Mouse (Mus musculus) mature B cell (primary cell): ENCODE data around the gene Tlk2.
"Not testable (repeated sequence)": the region's sequence is repeated elsewhere in the genome, so short reads cannot be mapped to it uniquely, and the experiment has no call there.

Experiments
- in situ Hi-C: fragments of 300-500 bp; cut with MboI; formaldehyde crosslinking; loops from 2 replicates; pipeline ENCODE4 v1.14.3; 2019

Gene Tlk2

GRCm38 (mm10) chr11:105178516-105178915 lies at the start of gene Tlk2:
Gene Tlk2 (plus strand): TSS chr11:105178807.
- in situ Hi-C loops, result no loop called here

GRCm38 (mm10) chr11:105135692-105136091 lies 42.9 kb upstream of the Tlk2 start:
- in situ Hi-C loops, result no loop called here

- in situ Hi-C loops, result not testable (repeated sequence)
These were observed 41.4 kb upstream of the Tlk2 start for GRCm38 (mm10) chr11:105137255-105137654.

GRCm38 (mm10) chr11:105140512-105140911 lies 38.1 kb upstream of the Tlk2 start:
- in situ Hi-C loops, result not testable (repeated sequence)

- in situ Hi-C loops, result no loop called here
These were observed 37.5 kb upstream of the Tlk2 start for GRCm38 (mm10) chr11:105141115-105141514.

GRCm38 (mm10) chr11:105143564-105143963 lies 35.0 kb upstream of the Tlk2 start:
- in situ Hi-C loops, result no loop called here

- in situ Hi-C loops, result no loop called here
These were observed 34.5 kb upstream of the Tlk2 start for GRCm38 (mm10) chr11:105144084-105144483.

GRCm38 (mm10) chr11:105144508-105145210 lies 33.9 kb upstream of the Tlk2 start:
- in situ Hi-C loops, result no loop called here

- in situ Hi-C loops, result no loop called here
These were observed 33.4 kb upstream of the Tlk2 start for GRCm38 (mm10) chr11:105145211-105145610.

GRCm38 (mm10) chr11:105146593-105146992 lies 32.0 kb upstream of the Tlk2 start, which contains the start of gene Gm10842:
Gene Gm10842 (plus strand): TSS chr11:105146893.
- in situ Hi-C loops, result no loop called here

- in situ Hi-C loops, result no loop called here
These were observed 29.3 kb upstream of the Tlk2 start for GRCm38 (mm10) chr11:105149353-105149752.

GRCm38 (mm10) chr11:105149766-105150165 lies 28.8 kb upstream of the Tlk2 start:
- in situ Hi-C loops, result no loop called here

GRCm38 (mm10) chr11:105150691-105151090 lies 27.9 kb upstream of the Tlk2 start:
- in situ Hi-C loops, result no loop called here

- in situ Hi-C loops, result no loop called here
These were observed 27.2 kb upstream of the Tlk2 start for GRCm38 (mm10) chr11:105151226-105152016.

- in situ Hi-C loops, result no loop called here
These were observed 26.6 kb upstream of the Tlk2 start for GRCm38 (mm10) chr11:105152017-105152300.

GRCm38 (mm10) chr11:105152357-105152899 lies 26.2 kb upstream of the Tlk2 start:
- in situ Hi-C loops, result no loop called here

- in situ Hi-C loops, result no loop called here
These were observed 25.4 kb upstream of the Tlk2 start for GRCm38 (mm10) chr11:105153068-105153833.

- in situ Hi-C loops, result no loop called here
These were observed 22.7 kb upstream of the Tlk2 start for GRCm38 (mm10) chr11:105155915-105156314.

- in situ Hi-C loops, result no loop called here
These were observed 21.8 kb upstream of the Tlk2 start for GRCm38 (mm10) chr11:105156748-105157267.

- in situ Hi-C loops, result no loop called here
These were observed 20.6 kb upstream of the Tlk2 start for GRCm38 (mm10) chr11:105158047-105158446.

- in situ Hi-C loops, result no loop called here
These were observed 18.8 kb upstream of the Tlk2 start for GRCm38 (mm10) chr11:105159673-105160360.
